10 mouse cellular contexts compared by ENCODE assay signal in genomic region chr6:88736741-88737508, GRCm38 (mm10). TPM values are rescaled to one million over a fixed set of nuclear protein-coding genes. Genes with fewer than 3 reads are reported as not detected.
A peak's percentile ranks its signal among the peaks of the same experiment; 100 is the strongest.
DNase-seq lines count a peak whose midpoint lies in the region; ATAC-seq and TF ChIP-seq lines count a peak whose summit lies in the region.
"Had no signal": no experiment of that assay in that cellular context is flagged by ENCODE, and none has a peak within 500 bp of the region (broad histone marks: within the 10 kb centered on the region; RNA-seq: fewer than 3 reads in every experiment).

No protein-coding gene starts in this region.

- no peak for TF ChIP-seq POLR2A in heart, adult 2 months (IDR thresholded peaks at IDR 0.05; ENCODE audit: insufficient read depth, low read depth, low read length)
- TF ChIP-seq POLR2A in CH12.LX (IDR thresholded peaks at IDR 0.05; ENCODE audit: low read depth, low read length) = peak; percentile 24; the same call in 1 of the 2 replicates

- intact Hi-C loops in heart, adult 2 months (cut with DNase I) = no loop called here
- intact Hi-C loops in left cerebral cortex, postnatal 4 days (cut with DNase I) = loop anchor here (10.0 kb wide), 1 partner anchor 172 kb away; no protein-coding TSS in a partner anchor

- WGBS in heart, adult 2 months = 53% methylated on average over 16 of the region's 16 CpGs
- 83% methylated on average over 16 of the region's 16 CpGs for WGBS in heart, embryonic 12.5 days
- 79% methylated on average over 16 of the region's 16 CpGs for WGBS in midbrain, embryonic 15.5 days
- 85% methylated on average over 16 of the region's 16 CpGs for WGBS in forebrain, embryonic 13.5 days

- DNase-seq in heart, adult 2 months = no peak
- DNase-seq in CH12.LX (ENCODE audit: extremely low read depth) = peak; percentile 85
- DNase-seq in left cerebral cortex, postnatal 4 days = peak; percentile 42
- DNase-seq in testis, postnatal 10 days (ENCODE audit: low spot score) = no peak

- peaks cover 2% of the 10 kb centered on the region; the same call in 1 of the 2 replicates for H3K79me2 ChIP-seq in heart, adult 2 months (replicated peaks; ENCODE audit: control insufficient read depth, insufficient read depth, low read length)
- H3K79me2 ChIP-seq in CH12.LX (replicated peaks; ENCODE audit: control insufficient read depth, extremely low read depth, insufficient read depth, poor library complexity, severe bottlenecking) = peaks cover 76% of the 10 kb centered on the region

- H3K27ac ChIP-seq in heart, adult 2 months = peak overlapping the region; percentile 31; the same call in 1 of the 2 replicates
- H3K27ac ChIP-seq in heart, embryonic 12.5 days (ENCODE audit: poor library complexity, severe bottlenecking) = no peak overlapping the region
- H3K27ac ChIP-seq in CH12.LX (ENCODE audit: insufficient read depth, low read depth) = peak overlapping the region; percentile 96
- no peak overlapping the region for H3K27ac ChIP-seq in midbrain, embryonic 15.5 days
- H3K27ac ChIP-seq in forebrain, embryonic 13.5 days = no peak overlapping the region
- H3K27ac ChIP-seq: midbrain, embryonic 12.5 days had no signal

- H3K4me1 ChIP-seq in heart, adult 2 months (ENCODE audit: control insufficient read depth, insufficient read depth, low read length) = peaks cover 24% of the 10 kb centered on the region
- peaks cover 11% of the 10 kb centered on the region; the same call in 1 of the 2 replicates for H3K4me1 ChIP-seq in heart, embryonic 12.5 days (replicated peaks)
- peaks cover 39 to 98% of the 10 kb centered on the region in 2 experiments for H3K4me1 ChIP-seq in CH12.LX (ENCODE audit: control insufficient read depth in 1 of 2, insufficient read depth in 2 of 2)
- peaks cover 7% of the 10 kb centered on the region; the same call in 1 of the 2 replicates for H3K4me1 ChIP-seq in midbrain, embryonic 15.5 days
- no peaks in the 10 kb centered on the region for H3K4me1 ChIP-seq in forebrain, embryonic 13.5 days

- no peaks in the 10 kb centered on the region for H3K27me3 ChIP-seq in heart, adult 2 months (ENCODE audit: control insufficient read depth, insufficient read depth, low read length)
- H3K27me3 ChIP-seq in heart, embryonic 12.5 days (replicated peaks) = no peaks in the 10 kb centered on the region
- H3K27me3 ChIP-seq in CH12.LX (replicated peaks) = no peaks in the 10 kb centered on the region
- no peaks in the 10 kb centered on the region for H3K27me3 ChIP-seq in midbrain, embryonic 15.5 days (replicated peaks)
- no peaks in the 10 kb centered on the region for H3K27me3 ChIP-seq in forebrain, embryonic 13.5 days
- H3K27me3 ChIP-seq: Patski had no signal

- 0 out of 2 replicates have a peak, but pooled peaks cover 6% of the 10 kb centered on the region for H3K9me3 ChIP-seq in heart, embryonic 12.5 days (replicated peaks)
- H3K9me3 ChIP-seq in CH12.LX (replicated peaks; ENCODE audit: low read length) = peaks cover 9% of the 10 kb centered on the region
- no peaks in the 10 kb centered on the region for H3K9me3 ChIP-seq in midbrain, embryonic 15.5 days
- no peaks in the 10 kb centered on the region for H3K9me3 ChIP-seq in forebrain, embryonic 13.5 days (replicated peaks)
- H3K9me3 ChIP-seq: midbrain, embryonic 12.5 days had no signal

- TF ChIP-seq RAD21 in CH12.LX (IDR thresholded peaks at IDR 0.05; ENCODE audit: low read depth, low read length) = no peak; the same call in none of the 2 replicates

- ATAC-seq in heart, embryonic 12.5 days (ENCODE audit: insufficient number of reproducible peaks, low FRiP score) = no peak
- ATAC-seq in erythroblast, adult 5-6 weeks (replicated peaks; ENCODE audit: low FRiP score, poor library complexity, severe bottlenecking) = peak; percentile 48
- no peak for ATAC-seq in midbrain, embryonic 15.5 days (replicated peaks)
- no peak for ATAC-seq in forebrain, embryonic 13.5 days
- ATAC-seq: Patski had no signal

- no peak overlapping the region for H3K4me2 ChIP-seq in heart, embryonic 12.5 days
- H3K4me2 ChIP-seq in CH12.LX (ENCODE audit: insufficient read depth, low read depth, poor library complexity, severe bottlenecking) = peak overlapping the region; percentile 74
- no peak overlapping the region for H3K4me2 ChIP-seq in midbrain, embryonic 15.5 days
- H3K4me2 ChIP-seq in forebrain, embryonic 13.5 days = no peak overlapping the region
- H3K4me2 ChIP-seq: midbrain, embryonic 12.5 days had no signal

- dilution Hi-C loops in CH12.LX (cut with MboI; ENCODE audit: extremely low pct_ligation_motif_present, extremely low pct_unique_long_range_greater_than_20kb, low sequenced_read_pairs) = no loop called here

- no peak for TF ChIP-seq CTCF in heart, adult 2 months (IDR thresholded peaks at IDR 0.05)
- TF ChIP-seq CTCF in CH12.LX (conservative IDR thresholded peaks at IDR 0.05 in 1 of 2, IDR thresholded peaks at IDR 0.05 in 1 of 2; ENCODE audit: low read depth in 2 of 2, low read length in 2 of 2) = no peak

- in situ Hi-C loops in CH12.LX (cut with MboI; ENCODE audit: low pct_ligation_motif_present, low pct_unique_long_range_greater_than_20kb, low sequenced_read_pairs) = loop anchor here (10.0 kb wide), 1 partner anchor 152 kb away; no protein-coding TSS in a partner anchor

- TF ChIP-seq EP300 in heart, adult 2 months (IDR thresholded peaks at IDR 0.05; ENCODE audit: insufficient read depth, low read depth, low read length) = no peak
- peak; percentile 82; the same call in 1 of the 2 replicates for TF ChIP-seq EP300 in CH12.LX (IDR thresholded peaks at IDR 0.05; ENCODE audit: low read length)

- H3K4me3 ChIP-seq in heart, adult 2 months = no peak overlapping the region
- no peak overlapping the region for H3K4me3 ChIP-seq in heart, embryonic 12.5 days
- peak overlapping the region in 1 of 3 experiments; percentile 26 for H3K4me3 ChIP-seq in CH12.LX (replicated peaks in 1 of 3; ENCODE audit: low read depth in 2 of 3, low read length in 2 of 3, poor library complexity in 1 of 3)
- H3K4me3 ChIP-seq in midbrain, embryonic 15.5 days = no peak overlapping the region
- no peak overlapping the region for H3K4me3 ChIP-seq in forebrain, embryonic 13.5 days
- H3K4me3 ChIP-seq: midbrain, embryonic 12.5 days had no signal

- peaks cover 4% of the 10 kb centered on the region; the same call in 1 of the 2 replicates for H3K36me3 ChIP-seq in heart, adult 2 months (ENCODE audit: control insufficient read depth, insufficient read depth, low read length)
- no peaks in the 10 kb centered on the region for H3K36me3 ChIP-seq in heart, embryonic 12.5 days
- peaks cover 62 to 90% of the 10 kb centered on the region in 2 experiments for H3K36me3 ChIP-seq in CH12.LX (replicated peaks in 1 of 2; ENCODE audit: control insufficient read depth in 1 of 2, insufficient read depth in 1 of 2, low read length in 1 of 2)
- no peaks in the 10 kb centered on the region for H3K36me3 ChIP-seq in midbrain, embryonic 15.5 days (replicated peaks)
- no peaks in the 10 kb centered on the region for H3K36me3 ChIP-seq in forebrain, embryonic 13.5 days (ENCODE audit: poor library complexity, severe bottlenecking)
- H3K36me3 ChIP-seq: midbrain, embryonic 12.5 days had no signal

- H3K9ac ChIP-seq in heart, adult 2 months (ENCODE audit: low read depth, low read length) = no peak overlapping the region
- no peak overlapping the region for H3K9ac ChIP-seq in heart, embryonic 12.5 days
- no peak overlapping the region; the same call in 1 of the 2 replicates for H3K9ac ChIP-seq in CH12.LX (ENCODE audit: insufficient read depth, low read depth)
- no peak overlapping the region for H3K9ac ChIP-seq in midbrain, embryonic 15.5 days
- no peak overlapping the region for H3K9ac ChIP-seq in forebrain, embryonic 13.5 days
- H3K9ac ChIP-seq: midbrain, embryonic 12.5 days had no signal

TF ChIP-seq in CH12.LX, 34 proteins besides CTCF, POLR2A, EP300 and RAD21 (continues in another document):
- 0 out of 2 replicates have a peak, but pooled peaks have one; percentile 28 for TF ChIP-seq MYC (IDR thresholded peaks at IDR 0.05; ENCODE audit: low read depth, low read length)
- no peak for TF ChIP-seq E2F4 (IDR thresholded peaks at IDR 0.05; ENCODE audit: insufficient replicate concordance, low read depth, low read length)
- TF ChIP-seq TBP (conservative IDR thresholded peaks at IDR 0.05; ENCODE audit: low read depth, low read length) = 0 out of 2 replicates have a peak, but pooled peaks have one; percentile 23
- no peak; the same call in 1 of the 2 replicates for TF ChIP-seq SMC3 (IDR thresholded peaks at IDR 0.05; ENCODE audit: low read depth, low read length)
- TF ChIP-seq BHLHE40 (IDR thresholded peaks at IDR 0.05; ENCODE audit: low read depth, low read length) = peak; percentile 85
- peak; percentile 38 for TF ChIP-seq MAZ (IDR thresholded peaks at IDR 0.05; ENCODE audit: low read depth, low read length)
- no peak for TF ChIP-seq USF1 (IDR thresholded peaks at IDR 0.05; ENCODE audit: low read depth, low read length)
- peak; percentile 88 for TF ChIP-seq IRF4 (IDR thresholded peaks at IDR 0.05; ENCODE audit: low read depth, low read length)
- peak; percentile 33; the same call in 1 of the 2 replicates for TF ChIP-seq MXI1 (IDR thresholded peaks at IDR 0.05; ENCODE audit: low read depth, low read length)
- peak; percentile 92 for TF ChIP-seq TCF12 (IDR thresholded peaks at IDR 0.05; ENCODE audit: low read depth, low read length)
- TF ChIP-seq MEF2A (IDR thresholded peaks at IDR 0.05; ENCODE audit: borderline replicate concordance, low read depth, low read length) = peak; percentile 90
- TF ChIP-seq ZC3H11A (IDR thresholded peaks at IDR 0.05; ENCODE audit: low read depth, low read length) = no peak
- TF ChIP-seq SIN3A (IDR thresholded peaks at IDR 0.05; ENCODE audit: low read length) = peak; percentile 14; the same call in 1 of the 2 replicates
- TF ChIP-seq RCOR1 (conservative IDR thresholded peaks at IDR 0.05; ENCODE audit: low read depth, low read length) = peak; percentile 70; the same call in 1 of the 2 replicates
- peak; percentile 84 for TF ChIP-seq ETS1 (conservative IDR thresholded peaks at IDR 0.05; ENCODE audit: low read depth, low read length)
- no peak for TF ChIP-seq ELF1 (IDR thresholded peaks at IDR 0.05; ENCODE audit: low read depth, low read length)

RNA-seq across cellular contexts. Expression of gene Mgll, which starts 12.7 kb away (rescaled TPM):
- 100 to 1,000 TPM in 1 of 2 experiments, 10 to 100 TPM in 1; 88.7 to 102 TPM for total RNA-seq in heart, adult 2 months (2021)
- polyA plus RNA-seq in heart, adult 2 months (2012; rRNA removed) = 146 and 188 TPM in 2 replicates
- 9.2 and 9.7 TPM in 2 replicates for polyA plus RNA-seq in heart, embryonic 12.5 days (2016; fragmentation: Nextera tagmentation; extraction: Ambion mirVana)
- total RNA-seq in CH12.LX (2012; rRNA removed) (81.1 and 95.6 TPM in 2 replicates), CH12.LX (2014; rRNA removed) (57.7 and 60.8 TPM in 2 replicates)
- 66.6 and 76.5 TPM in 2 replicates for polyA plus RNA-seq in CH12.LX (2012; ENCODE audit: insufficient read length, low read depth)
- total RNA-seq in erythroblast, adult 5-6 weeks (2015; ENCODE audit: low replicate concordance) = 29.8 and 41.2 TPM in 2 replicates
- 44.1 and 78.5 TPM in 2 replicates for total RNA-seq in erythroblast, adult 5-6 weeks (2017; ENCODE audit: low replicate concordance)
- total RNA-seq in left cerebral cortex, postnatal 4 days (2021) = 10 to 100 TPM; 32.9 to 40.7 TPM
- 30.7 and 36.2 TPM in 2 replicates for polyA plus RNA-seq in midbrain, embryonic 15.5 days (2015; fragmentation: Nextera tagmentation; extraction: Ambion mirVana)
- 9.0 and 11.2 TPM in 2 replicates for polyA plus RNA-seq in forebrain, embryonic 13.5 days (2015; fragmentation: Nextera tagmentation; extraction: Ambion mirVana)

Comparison
In these comparisons a context has a peak if more than half of its experiments do, and no peak if none do; other contexts are left out.
1. H3K27ac ChIP-seq: peak in heart, adult 2 months (single experiment) and CH12.LX (single experiment); none in heart, embryonic 12.5 days (single experiment), midbrain, embryonic 15.5 days (single experiment) and forebrain, embryonic 13.5 days (single experiment).
2. DNase-seq: peak in CH12.LX (single experiment) and left cerebral cortex, postnatal 4 days (single experiment); none in heart, adult 2 months (0 of 2) and testis, postnatal 10 days (single experiment).